Mouse (Mus musculus) c-Kit-positive CD71-negative TER-119-negative erythroid progenitor cells, embryonic 14.5 days (primary cell): ENCODE results near the gene Gm15013.
"Not testable (repeated sequence)": the region's sequence is repeated elsewhere in the genome, so short reads cannot be mapped to it uniquely, and the experiment has no call there.

ENCODE experiments used
- DNase-seq: peaks from one replicate; pipeline ENCODE4 v3.0.0-alpha.2; 2013; ENCODE audit warnings: low read depth

Gene Gm15013

GRCm38 (mm10) chrX:139714381-139714780 lies at the start of gene Gm15013:
TSS of gene Gm15013 (minus strand) at chrX:139714481.
- DNase-seq: no peak

GRCm38 (mm10) chrX:139762546-139762945 lies 48.3 kb upstream of the Gm15013 start:
- DNase-seq: peak; percentile 12

- not testable (repeated sequence) for DNase-seq
These were observed 44.4 kb upstream of the Gm15013 start for GRCm38 (mm10) chrX:139758634-139759033.

- DNase-seq: peak; percentile 10
These were observed 37.6 kb upstream of the Gm15013 start for GRCm38 (mm10) chrX:139751855-139752254.

GRCm38 (mm10) chrX:139737066-139737465 lies 22.8 kb upstream of the Gm15013 start:
- DNase-seq: no peak

GRCm38 (mm10) chrX:139730541-139730940 lies 16.3 kb upstream of the Gm15013 start:
- DNase-seq: no peak

- DNase-seq: no peak
These were observed 8.1 kb upstream of the Gm15013 start for GRCm38 (mm10) chrX:139722350-139722749.

GRCm38 (mm10) chrX:139684775-139685695 lies 29.2 kb downstream of the Gm15013 start, which contains the start of gene Tbc1d8b:
TSS of gene Tbc1d8b (plus strand) at chrX:139684996.
- DNase-seq: peak; percentile 42

GRCm38 (mm10) chrX:139684410-139684774 lies 29.9 kb downstream of the Gm15013 start:
- no peak for DNase-seq

GRCm38 (mm10) chrX:139665829-139666228 lies 48.5 kb downstream of the Gm15013 start:
- DNase-seq: no peak
